Mouse (Mus musculus) urinary bladder, postnatal 25 days (tissue): Measurements from ENCODE around the gene Abcc4.
A peak's percentile ranks its signal among the peaks of the same experiment; 100 is the strongest.

Experiments
- DNase-seq: peaks from one replicate; pipeline ENCODE4 v3.0.0; 2022; ENCODE audit warnings: low spot score

Abcc4 gene

DNA sequence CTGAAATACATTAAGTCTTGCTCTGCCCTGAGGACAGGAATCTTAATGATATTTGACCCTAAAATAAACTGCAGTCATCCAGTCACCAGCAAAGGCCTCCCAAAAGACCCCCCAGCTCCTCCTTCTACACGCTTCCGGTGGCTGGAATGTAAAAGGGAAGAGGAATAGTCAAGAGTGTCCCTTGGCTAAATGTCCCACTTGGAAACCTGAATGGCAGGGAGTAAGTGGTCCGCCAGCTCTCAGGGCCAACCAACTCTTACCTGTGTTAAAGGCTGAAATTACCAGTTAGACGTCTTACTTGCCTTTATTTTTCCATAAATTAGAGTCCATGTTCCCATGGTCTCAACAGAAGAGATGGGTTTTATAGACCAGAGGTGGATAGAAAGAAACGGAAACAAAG lies 6.9 kb upstream of the Abcc4 start:
- no peak for DNase-seq

DNA sequence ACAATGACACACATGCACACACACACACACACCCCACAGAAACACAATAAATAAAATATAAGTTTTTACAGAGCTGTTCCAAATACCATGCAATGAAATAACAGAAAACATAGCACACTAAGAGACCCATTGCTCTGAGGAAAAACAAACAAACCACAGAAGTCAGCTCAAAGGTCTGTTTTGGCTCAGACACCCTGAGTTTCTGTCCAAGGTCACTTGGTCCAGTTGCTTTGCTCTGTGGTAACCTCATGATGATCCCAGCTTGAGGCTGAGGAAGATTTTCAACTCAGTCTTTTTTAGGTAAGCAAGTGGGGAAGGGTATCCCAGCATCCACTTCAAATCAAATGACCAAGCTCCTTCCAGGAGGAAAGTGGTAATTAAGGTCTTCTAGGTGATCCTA lies 4.9 kb upstream of the Abcc4 start:
- DNase-seq, result no peak

DNA sequence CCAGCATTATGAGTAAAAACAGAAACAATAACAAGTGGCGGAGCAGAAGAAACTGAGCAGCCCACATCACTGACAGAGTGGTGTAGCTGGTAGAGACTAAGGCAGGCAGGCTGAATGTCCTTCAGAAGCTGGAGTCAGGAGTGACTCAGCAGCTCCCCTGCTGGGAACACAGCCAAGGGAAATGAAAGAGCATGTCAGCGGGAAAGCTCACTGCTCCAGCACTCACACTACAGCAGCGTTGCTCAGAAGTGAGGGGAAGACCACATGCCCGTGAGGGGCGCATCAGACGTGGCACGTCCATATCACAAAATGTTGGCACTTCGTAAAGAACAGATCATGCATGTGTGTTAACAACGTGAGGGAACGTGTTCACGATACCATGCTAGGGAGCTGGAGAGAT lies 3.7 kb upstream of the Abcc4 start:
- DNase-seq, result peak; percentile 72

DNA sequence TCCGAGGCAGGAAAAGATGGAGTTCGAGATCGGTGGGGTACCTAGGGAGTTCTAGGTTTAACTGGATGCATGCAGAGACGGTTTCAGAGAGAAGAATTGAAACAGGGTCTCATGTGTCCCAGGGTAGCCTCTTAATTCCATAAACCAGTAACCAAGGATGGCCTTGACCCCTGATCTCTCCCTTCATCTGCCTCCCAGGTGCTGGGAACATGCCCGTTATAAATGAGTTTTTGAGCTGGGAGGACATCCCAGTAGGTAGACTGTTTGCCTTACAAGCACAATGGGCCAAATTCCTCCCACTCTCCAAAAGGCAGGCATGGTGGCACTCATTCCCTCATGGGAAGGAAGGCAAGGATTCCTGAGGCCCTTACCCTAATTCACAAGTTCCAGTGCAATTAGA lies 2.1 kb upstream of the Abcc4 start:
- no peak for DNase-seq

DNA sequence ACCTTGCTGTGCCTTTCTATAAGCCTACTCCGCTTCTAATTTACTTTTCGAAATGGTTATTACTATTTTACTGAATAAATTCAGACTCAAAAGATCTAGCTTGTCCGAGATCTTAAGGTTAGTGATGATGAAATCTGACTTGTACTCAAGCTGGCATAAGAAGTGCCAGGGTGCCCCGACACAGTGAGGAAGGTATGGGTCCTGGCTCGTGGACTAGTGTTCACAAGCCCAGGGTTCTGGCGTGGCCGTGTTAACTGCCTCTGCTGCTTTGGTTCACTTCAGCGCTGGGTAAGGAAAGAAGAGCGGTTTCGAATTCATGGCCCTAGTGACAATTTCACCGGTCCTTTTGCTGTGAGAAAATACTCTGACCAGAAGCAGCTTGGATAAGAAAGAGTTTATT lies 943 bp upstream of the Abcc4 start:
- no peak for DNase-seq

DNA sequence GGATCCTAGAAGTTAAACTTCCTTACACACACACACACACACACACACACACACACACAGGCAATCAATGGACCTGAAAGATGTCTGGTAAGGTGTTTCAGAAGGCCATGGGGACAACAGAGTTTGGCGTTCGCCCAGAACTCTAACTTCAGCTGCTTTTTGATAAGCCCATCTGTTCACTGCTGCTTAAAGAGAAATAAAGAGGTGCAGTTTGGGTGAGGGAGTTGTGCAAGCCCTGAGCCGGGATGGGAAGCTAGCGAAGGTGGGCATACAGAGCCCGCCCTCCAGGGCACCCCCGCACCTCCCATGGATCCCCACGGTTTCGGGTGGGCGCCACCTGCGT lies 583 bp downstream of the Abcc4 start:
- DNase-seq, result no peak

DNA sequence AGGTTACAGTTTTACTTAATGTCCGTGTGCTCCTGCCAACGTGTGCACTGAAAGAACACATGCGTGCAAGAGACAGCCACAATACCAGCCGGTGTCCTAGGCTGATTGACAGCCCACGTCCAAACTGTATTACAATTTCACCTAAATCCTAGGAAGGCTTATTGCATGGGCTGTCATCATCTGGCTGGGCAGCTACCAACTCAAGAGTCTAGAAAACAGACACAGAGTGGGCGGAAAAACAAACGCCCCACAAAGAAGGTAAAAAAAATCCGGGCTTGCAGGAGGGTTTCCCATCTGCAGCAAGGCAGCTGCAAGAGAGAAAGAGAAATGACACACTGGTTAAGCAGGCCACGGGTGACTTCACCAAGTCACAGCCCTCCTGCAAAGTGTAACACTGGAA lies 2.7 kb downstream of the Abcc4 start:
- DNase-seq, result no peak

DNA sequence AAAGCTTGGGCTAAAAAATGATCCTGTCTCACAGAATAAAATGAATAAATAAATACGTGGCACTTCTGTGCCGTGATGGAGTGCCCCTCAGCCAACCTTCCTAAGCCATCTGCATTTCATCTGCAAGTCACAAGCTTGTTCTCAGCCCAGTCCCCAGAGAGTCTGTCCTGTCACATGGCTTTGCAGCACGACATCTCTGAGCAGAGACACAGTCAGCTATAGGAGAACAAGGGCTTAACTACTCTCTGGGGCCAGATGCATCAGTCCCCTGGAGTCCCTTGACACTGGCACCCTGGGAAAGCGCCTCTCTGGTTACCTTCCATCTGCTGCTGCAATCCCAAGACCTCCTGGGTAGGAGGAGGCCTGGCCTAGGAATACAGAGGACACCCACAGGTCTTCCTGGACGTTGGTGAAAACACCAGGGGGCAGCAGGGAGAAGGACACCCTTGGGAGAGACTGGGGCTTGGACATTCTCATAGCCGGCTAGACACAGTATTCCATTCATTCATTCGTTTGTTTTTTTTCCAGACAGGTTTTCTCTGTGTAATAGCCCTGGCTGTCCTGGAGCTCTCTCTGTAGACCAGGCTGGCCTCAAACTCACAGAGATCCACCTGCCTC lies 3.9 kb downstream of the Abcc4 start:
- DNase-seq, result peak; percentile 54

DNA sequence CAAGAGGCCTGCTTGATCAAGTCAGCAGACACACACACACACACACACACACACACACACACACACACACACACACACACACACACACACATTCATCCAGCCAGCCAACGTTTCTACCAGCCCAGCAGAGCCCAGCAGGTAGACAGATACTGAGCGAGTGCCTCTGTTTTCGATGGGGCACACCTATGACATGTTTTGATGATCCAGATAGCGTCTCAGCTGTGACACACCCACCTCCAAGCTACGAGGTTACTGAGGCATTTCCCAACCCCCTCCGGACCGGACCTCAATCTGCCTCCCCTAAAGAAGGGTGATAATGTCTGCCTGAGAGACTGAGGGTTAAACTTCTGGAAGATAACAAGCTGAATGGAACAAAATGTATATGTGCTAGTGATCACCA lies 5.4 kb downstream of the Abcc4 start:
- DNase-seq, result no peak

DNA sequence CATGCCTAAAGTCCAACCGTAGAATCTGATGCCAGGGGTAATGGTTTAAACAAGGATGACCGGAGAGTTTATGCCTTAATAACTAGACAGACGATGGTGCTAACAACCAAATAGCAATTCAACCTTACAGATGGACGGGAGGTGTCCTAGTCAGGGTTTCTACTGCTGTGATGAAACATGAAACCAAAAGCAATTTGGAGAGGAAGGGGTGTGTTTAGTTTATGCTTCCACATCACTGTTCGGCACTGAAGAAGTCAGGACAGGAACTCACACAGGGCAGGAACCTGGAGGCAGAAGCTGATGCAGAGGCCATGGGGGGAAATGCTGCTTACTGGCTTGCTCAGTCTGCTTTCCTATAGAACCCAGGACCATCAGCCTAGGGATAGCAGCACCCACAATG lies 6.1 kb downstream of the Abcc4 start:
- no peak for DNase-seq

DNA sequence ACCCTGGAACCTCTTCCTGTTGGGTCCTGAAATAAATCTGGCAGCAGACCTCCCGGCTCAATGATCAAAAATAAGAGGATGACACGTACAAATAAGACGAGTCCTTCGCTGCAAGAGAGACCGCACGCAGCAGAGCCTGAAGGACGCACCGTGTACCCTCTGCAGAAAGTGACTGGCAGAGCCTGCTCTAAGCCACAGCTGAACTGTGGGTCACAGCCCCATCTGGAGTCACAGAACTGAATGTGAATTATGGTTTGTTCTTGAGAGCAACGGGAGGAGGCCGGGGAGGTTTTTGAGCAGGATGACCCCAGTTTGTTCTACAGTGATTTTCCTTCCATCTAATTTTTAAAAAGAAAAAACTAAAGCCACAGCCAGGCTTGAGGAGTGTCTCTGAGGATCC lies 6.5 kb downstream of the Abcc4 start:
- DNase-seq, result no peak

DNA sequence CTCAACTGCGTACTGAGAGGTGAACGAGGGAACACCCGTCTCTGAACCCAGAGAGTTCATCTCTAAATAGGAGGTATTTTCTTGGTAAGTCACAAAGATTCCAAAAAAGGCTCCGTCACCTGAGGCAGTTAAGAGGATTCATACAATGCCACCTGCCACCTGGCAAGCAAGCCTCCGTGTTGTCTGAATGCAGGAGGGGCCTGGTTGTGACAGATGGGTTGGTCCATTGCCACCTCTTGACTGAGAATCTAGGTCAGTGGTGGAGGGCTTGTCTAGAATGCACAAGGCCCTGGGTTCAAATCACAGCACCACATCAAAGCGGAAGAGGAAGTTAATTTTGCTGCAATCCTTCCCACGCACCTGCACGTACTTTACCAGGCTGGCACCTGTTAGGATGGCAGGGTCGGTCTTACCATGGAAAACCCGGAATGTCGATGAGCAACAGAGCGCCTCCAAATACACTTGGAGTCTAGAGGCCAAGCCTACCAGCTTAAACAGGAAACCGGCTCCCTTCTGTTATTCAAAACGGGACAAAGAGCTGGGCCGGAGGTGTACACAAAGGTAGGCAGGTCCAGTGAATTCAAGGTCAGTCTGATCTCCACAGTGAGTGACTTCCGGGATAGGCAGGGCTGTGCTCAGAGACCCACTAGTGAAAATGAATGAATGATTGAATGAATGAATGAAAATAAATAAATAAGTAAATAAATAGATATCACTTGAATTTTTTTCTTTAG lies 9.3 kb downstream of the Abcc4 start:
- DNase-seq, result no peak

DNA sequence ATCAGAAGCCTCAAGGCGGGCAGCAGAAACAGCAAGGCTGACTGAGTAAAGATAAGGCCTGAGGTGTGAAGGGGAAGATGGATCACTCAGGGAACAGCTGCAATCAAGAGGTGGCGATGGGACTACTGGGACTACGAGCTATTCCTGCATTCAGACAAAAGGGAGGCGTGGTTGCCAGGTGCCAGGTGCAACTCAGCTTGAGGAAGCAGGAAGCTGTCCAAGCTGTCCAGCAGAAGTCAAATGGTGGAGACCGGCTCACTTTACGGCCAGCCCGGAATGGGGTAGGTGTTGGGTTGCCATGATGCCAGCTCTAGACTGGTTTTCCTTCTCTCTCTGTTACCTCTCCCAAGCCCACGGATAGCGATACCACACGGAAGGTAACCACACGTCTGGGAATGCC lies 10.2 kb downstream of the Abcc4 start:
- DNase-seq, result no peak

DNA sequence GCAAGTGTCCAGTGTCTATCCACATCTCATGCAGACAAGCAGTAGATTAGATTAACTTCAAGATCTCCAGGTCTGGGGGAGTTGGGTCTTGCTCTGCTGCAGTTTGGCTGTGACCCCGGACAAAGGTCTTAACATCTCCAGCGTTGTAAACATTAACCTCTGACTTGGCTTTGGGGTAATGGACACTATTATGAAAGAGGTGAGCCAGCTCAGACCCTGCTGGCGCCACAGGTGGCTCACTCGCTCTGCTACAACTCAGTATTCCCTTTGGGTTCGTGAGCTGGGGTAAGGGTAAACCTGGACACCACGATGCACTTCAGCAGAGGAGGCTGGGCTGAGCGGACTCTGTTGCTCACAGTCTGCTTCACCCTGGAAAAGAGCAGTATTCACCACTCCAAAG lies 11.7 kb downstream of the Abcc4 start:
- no peak for DNase-seq

DNA sequence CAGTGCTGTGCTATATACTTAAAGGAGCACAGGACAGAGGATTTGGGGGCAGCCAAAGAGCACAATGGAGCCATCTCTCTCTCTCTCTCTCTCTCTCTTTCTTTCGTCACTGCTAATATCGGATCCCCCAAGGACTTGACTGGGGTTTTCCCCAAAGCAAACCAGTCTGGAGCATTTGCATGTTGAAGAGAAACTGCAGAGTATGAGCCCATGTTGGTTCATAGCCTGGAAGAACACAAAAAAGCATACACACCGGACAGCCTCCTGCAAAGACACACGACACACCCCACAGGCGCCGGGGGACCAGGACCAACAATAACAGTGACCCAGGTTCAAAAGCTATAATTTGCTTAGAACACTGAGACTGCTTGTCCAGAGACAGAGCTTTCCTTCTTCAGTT lies 14.1 kb downstream of the Abcc4 start:
- DNase-seq, result no peak

DNA sequence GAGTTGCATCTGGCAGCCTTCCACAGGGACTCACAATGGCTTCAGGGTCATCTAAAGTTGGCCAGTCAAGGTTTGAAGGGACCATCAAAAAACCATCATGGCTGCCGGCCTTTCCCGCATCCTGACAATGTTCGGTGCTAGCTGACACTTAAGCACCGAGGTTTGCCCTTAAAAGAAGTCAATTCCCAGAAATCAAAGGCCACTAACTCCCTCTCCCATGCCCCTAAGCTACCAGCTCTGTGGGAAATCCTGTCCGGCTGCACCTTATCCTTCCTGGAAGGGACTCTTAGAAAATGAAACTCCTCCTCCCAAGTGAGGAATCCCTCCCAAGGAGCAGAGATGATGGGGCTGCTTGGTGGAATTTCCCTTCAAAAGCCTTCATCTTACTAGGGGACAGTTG lies 14.6 kb downstream of the Abcc4 start:
- no peak for DNase-seq

DNA sequence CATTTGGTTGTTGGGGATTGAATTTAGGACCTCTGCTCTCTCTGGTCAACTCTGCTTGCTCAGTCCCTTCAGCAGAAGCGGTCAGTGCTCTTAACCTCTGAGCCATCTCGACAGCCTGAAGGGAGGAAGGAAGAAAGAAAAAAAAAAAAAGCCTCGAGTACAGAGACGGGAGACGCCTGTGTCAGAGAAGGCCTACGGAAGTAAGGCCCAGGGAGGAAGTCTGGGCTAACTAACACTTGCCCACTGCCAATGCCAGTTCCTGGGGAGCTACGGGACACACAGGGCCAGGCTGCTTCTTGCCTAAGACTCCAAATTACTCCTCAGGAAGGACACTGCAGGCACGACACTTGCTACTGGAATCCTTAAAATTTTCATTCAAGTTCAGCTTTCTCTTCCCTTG lies 15.1 kb downstream of the Abcc4 start:
- DNase-seq, result no peak

DNA sequence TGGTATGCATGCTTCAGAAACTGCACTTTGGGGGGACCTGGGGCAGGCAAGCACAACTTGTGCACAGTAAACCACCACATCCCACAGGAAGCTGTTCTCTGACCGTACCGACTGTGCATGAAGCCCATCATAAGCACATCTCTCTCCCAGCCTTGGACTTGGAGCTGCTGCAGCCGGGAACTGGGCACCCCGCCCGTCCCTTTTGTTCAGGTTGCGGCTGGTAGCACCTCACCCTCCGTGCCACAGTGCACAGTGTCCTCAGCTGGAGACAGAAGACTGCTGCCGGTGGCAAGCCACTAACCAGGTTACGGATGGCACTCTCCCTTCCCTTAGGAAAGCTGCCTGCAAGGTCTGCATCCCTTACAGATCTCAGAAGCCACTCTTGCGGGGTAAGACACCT lies 15.7 kb downstream of the Abcc4 start:
- no peak for DNase-seq

DNA sequence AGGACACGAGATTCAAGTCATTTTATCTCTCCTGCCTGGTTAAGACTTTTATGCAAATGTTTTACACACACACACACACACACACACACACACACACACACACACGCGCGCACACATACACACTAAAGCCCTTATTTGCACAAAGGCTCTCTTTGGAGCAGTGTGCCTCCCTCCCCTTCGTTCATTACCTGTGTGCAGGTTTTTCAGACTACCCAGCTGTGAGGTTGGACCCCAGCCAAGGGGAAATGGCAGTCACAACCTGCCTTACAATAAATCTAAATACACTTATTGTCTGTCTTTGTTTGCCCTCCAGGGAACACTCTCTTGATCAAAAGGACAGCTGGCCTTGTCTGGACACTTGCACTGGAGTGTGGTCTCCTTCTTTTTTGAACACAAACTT lies 17.4 kb downstream of the Abcc4 start:
- peak; percentile 57 for DNase-seq

DNA sequence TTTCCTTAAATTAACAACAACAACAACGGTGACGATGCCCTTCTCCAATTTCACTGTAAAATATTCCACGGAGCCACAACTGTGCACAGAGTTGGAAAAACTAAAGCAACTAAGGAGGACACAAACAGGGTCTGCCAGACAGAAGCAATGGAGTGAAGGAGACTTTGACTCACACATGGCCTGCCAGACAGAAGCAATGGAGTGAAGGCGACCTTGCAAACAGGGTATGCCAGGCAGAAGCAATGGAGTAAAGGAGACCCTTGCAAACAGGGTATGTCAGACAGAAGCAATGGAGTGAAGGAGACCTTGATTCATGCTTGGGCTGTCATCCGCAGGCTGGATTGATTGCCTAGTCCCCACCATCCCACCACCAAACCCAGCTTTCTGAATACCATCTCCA lies 19.2 kb downstream of the Abcc4 start:
- DNase-seq, result no peak

DNA sequence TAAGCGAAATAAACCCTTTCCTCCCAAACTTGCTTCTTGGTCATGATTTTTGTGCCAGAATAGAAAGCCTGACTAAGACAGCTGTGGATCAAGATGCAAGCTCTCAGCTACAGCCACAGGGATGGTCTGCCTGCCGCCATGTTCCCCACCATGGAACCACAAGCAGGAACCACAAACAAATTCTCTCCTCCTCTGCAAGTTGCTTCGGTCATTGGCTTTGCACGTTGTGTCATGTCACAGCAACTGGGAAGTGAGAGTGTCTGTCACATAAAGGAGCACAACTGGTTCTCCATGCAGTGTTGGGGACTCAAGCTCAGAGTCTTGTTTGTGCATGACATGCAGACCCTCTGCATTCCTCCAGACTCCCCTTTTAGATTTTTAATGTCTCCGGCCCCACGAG lies 20.4 kb downstream of the Abcc4 start:
- DNase-seq, result no peak

DNA sequence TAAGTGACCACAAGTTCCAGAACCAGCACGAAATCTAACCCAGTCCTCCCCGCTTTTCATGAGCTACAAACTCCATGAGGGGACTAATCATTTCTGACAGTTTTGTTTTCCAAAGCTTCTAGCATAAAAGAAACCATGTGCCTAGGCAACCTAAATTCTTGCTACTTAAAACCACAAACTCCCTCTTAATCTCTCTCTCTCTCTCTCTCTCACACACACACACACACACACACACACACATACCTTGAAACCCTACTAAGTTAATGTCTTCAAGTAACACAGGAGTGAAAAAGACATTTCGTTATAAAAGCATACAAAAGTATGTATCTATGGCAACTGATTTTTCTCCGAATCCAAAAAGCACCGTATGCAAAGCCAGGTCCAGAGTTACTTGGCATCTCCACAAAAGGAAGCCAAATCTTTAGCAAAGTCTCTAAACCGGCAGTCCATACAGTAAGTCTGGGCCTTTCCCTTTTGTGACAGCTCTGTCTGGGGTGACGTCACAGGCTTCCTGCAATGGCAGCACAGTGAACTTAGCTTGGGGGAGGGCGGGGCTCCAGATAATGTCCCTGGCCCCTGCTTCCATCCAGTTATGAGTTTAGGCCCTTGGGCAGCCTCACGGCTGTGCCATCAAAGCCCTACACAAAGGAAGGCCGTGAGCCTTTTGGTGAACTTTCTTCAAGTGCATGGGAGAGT lies 23.5 kb downstream of the Abcc4 start:
- no peak for DNase-seq

DNA sequence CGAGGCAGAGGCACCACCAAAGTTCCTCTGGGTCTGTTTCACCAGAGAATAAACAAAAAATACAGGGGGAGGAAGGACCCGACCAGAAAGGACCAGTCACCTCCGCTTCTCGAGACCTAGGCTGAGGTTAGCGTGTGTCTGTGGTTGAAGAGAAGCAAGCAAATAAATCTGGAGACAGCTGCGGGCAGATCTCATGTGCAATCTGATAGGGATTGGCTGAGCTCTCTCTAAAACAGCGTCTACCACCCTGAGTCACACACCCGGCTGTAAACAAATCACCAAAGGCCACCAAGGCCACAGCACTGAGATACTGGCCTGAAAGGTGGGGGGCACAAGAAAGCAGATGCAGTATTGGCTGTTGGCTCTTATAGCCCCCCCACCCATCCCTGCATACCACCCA lies 24.9 kb downstream of the Abcc4 start:
- no peak for DNase-seq
